Mouse (Mus musculus) embryonic facial prominence, embryonic 10.5 days (tissue): ENCODE measurements at regions not wholly inside any gene's neighbourhood (a gene's known extent, or its start where the extent isn't known, plus 50 kb on each side); places are given as distances from the start of the nearest gene placed in this dataset.
"Not testable (repeated sequence)": the region's sequence is repeated elsewhere in the genome, so short reads cannot be mapped to it uniquely, and the experiment has no call there.

Source experiments
- DNase-seq: peaks from one replicate; pipeline ENCODE4 v3.0.0-alpha.2; 2017; ENCODE audit warnings: low spot score
- H3K27ac ChIP-seq: fragments of 300-500 bp; sonication (generic); replicated peaks from 2 replicates; pipeline ENCODE4 v1.5.1; 2016; ENCODE audit warnings: mild to moderate bottlenecking
- H3K27me3 ChIP-seq: fragments of 300-500 bp; sonication (generic); replicated peaks from 2 replicates; pipeline ENCODE4 v1.6.1; 2016; ENCODE audit warnings: low read depth, mild to moderate bottlenecking; ENCODE audit not compliant: poor library complexity, severe bottlenecking
- H3K36me3 ChIP-seq: fragments of 300-500 bp; sonication (generic); replicated peaks from 2 replicates; pipeline ENCODE4 v1.6.1; 2016; ENCODE audit warnings: mild to moderate bottlenecking, moderate library complexity
- H3K4me1 ChIP-seq: fragments of 300-500 bp; sonication (generic); 2 replicates; pipeline ENCODE4 v1.6.1; 2016
- H3K4me3 ChIP-seq: fragments of 300-500 bp; sonication (generic); 2 replicates; pipeline ENCODE4 v1.5.1; 2016; ENCODE audit warnings: mild to moderate bottlenecking, moderate library complexity
- H3K9me3 ChIP-seq: fragments of 300-500 bp; sonication (generic); 2 replicates; pipeline ENCODE4 v1.6.1; 2016; ENCODE audit warnings: mild to moderate bottlenecking
- WGBS: fragments of 180-500 bp; shearing (Covaris S2); methylation state at CpG from one replicate; pipeline ENCODE4 v1.1.7; 2016; 5-methylcytosine and 5-hydroxymethylcytosine counted together

GRCm38 (mm10) chr12:113701841-113702240 is 158.1 kb downstream of the Adam6a start:
- H3K9me3 ChIP-seq, DNase-seq, H3K27ac ChIP-seq, H3K4me3 ChIP-seq, H3K27me3 ChIP-seq, H3K4me1 ChIP-seq, H3K36me3 ChIP-seq: not testable (repeated sequence)
- WGBS = 63% methylated on average over 5 of the region's 5 CpGs

- H3K36me3 ChIP-seq, H3K27me3 ChIP-seq, DNase-seq, H3K4me3 ChIP-seq, H3K4me1 ChIP-seq, H3K27ac ChIP-seq: not testable (repeated sequence)
- 4% methylated on average over 1 of the region's 1 CpGs for WGBS
- H3K9me3 ChIP-seq = peaks cover 38% of the 10 kb centered on the region
These were observed 172.7 kb downstream of the Adam6a start for GRCm38 (mm10) chr12:113716406-113716805.

GRCm38 (mm10) chr12:113735847-113736246 is 192.1 kb downstream of the Adam6a start:
- H3K9me3 ChIP-seq = peaks cover 33% of the 10 kb centered on the region; the same call in 1 of the 2 replicates
- H3K27me3 ChIP-seq = no peaks in the 10 kb centered on the region
- no peak overlapping the region for H3K4me3 ChIP-seq
- no peak overlapping the region for H3K27ac ChIP-seq
- DNase-seq = no peak
- 64% methylated on average over 4 of the region's 4 CpGs for WGBS
- no peaks in the 10 kb centered on the region for H3K4me1 ChIP-seq
- H3K36me3 ChIP-seq = no peaks in the 10 kb centered on the region

GRCm38 (mm10) chr12:113746277-113746676 is 202.6 kb downstream of the Adam6a start:
- WGBS = 64% methylated on average over 1 of the region's 1 CpGs
- no peak for DNase-seq

GRCm38 (mm10) chr12:113747987-113748386 is 204.3 kb downstream of the Adam6a start:
- Histone ChIP-seq H3K4me3 (no peak overlapping the region), H3K9me3 (peaks cover 27% of the 10 kb centered on the region), H3K36me3 (no peaks in the 10 kb centered on the region), H3K4me1 (no peaks in the 10 kb centered on the region), H3K27ac (no peak overlapping the region), H3K27me3 (no peaks in the 10 kb centered on the region)
- no peak for DNase-seq

More at GRCm38 (mm10) chr12:113746277-113746676, 202.6 kb downstream of the Adam6a start:
- Histone ChIP-seq H3K27me3 (no peaks in the 10 kb centered on the region), H3K4me1 (no peaks in the 10 kb centered on the region), H3K27ac (no peak overlapping the region), H3K36me3 (no peaks in the 10 kb centered on the region), H3K9me3 (peaks cover 24% of the 10 kb centered on the region), H3K4me3 (no peak overlapping the region)

GRCm38 (mm10) chr12:113769587-113769986 is 225.9 kb downstream of the Adam6a start:
- DNase-seq = no peak
- 57% methylated on average over 1 of the region's 1 CpGs for WGBS
- Histone ChIP-seq H3K4me3 (no peak overlapping the region), H3K4me1 (no peaks in the 10 kb centered on the region), H3K27me3 (no peaks in the 10 kb centered on the region), H3K9me3 (peaks cover 33% of the 10 kb centered on the region), H3K27ac (no peak overlapping the region), H3K36me3 (no peaks in the 10 kb centered on the region)

- not testable (repeated sequence) for H3K4me1 ChIP-seq, H3K36me3 ChIP-seq, H3K4me3 ChIP-seq, H3K27ac ChIP-seq, H3K27me3 ChIP-seq
- 3% methylated on average over 1 of the region's 1 CpGs for WGBS
- DNase-seq = peak; percentile 10
- peaks cover 26% of the 10 kb centered on the region for H3K9me3 ChIP-seq
These were observed 252.2 kb downstream of the Adam6a start for GRCm38 (mm10) chr12:113795876-113796275.

- Histone ChIP-seq H3K27ac (no peak overlapping the region), H3K27me3 (no peaks in the 10 kb centered on the region), H3K4me3 (no peak overlapping the region), H3K4me1 (no peaks in the 10 kb centered on the region), H3K36me3 (no peaks in the 10 kb centered on the region), H3K9me3 (peaks cover 35% of the 10 kb centered on the region)
- WGBS = 62% methylated on average over 5 of the region's 5 CpGs
- DNase-seq = no peak
These were observed 282.7 kb downstream of the Adam6a start for GRCm38 (mm10) chr12:113826377-113826776.

- H3K27me3 ChIP-seq = no peaks in the 10 kb centered on the region
- H3K4me3 ChIP-seq = no peak overlapping the region
- H3K27ac ChIP-seq = no peak overlapping the region
- 50% methylated on average over 4 of the region's 4 CpGs for WGBS
- DNase-seq = peak; percentile 13
- peaks cover 44% of the 10 kb centered on the region for H3K9me3 ChIP-seq
- no peaks in the 10 kb centered on the region for H3K36me3 ChIP-seq
- H3K4me1 ChIP-seq = no peaks in the 10 kb centered on the region
These were observed 315.2 kb downstream of the Adam6a start for GRCm38 (mm10) chr12:113858893-113859292.

GRCm38 (mm10) chr12:113878826-113879225 is 335.1 kb downstream of the Adam6a start:
- Histone ChIP-seq H3K36me3 (no peaks in the 10 kb centered on the region), H3K4me1 (no peaks in the 10 kb centered on the region), H3K27ac (no peak overlapping the region), H3K9me3 (peaks cover 22% of the 10 kb centered on the region), H3K4me3 (no peak overlapping the region), H3K27me3 (no peaks in the 10 kb centered on the region)
- WGBS = 28% methylated on average over 2 of the region's 2 CpGs
- peak; percentile 11 for DNase-seq

- WGBS = 41% methylated on average over 4 of the region's 4 CpGs
- Histone ChIP-seq H3K9me3 (peaks cover 16% of the 10 kb centered on the region), H3K27me3 (no peaks in the 10 kb centered on the region), H3K36me3 (no peaks in the 10 kb centered on the region), H3K27ac (no peak overlapping the region), H3K4me1 (no peaks in the 10 kb centered on the region), H3K4me3 (no peak overlapping the region)
- no peak for DNase-seq
These were observed 352.4 kb downstream of the Adam6a start for GRCm38 (mm10) chr12:113896152-113896551.

- Histone ChIP-seq H3K27me3 (no peaks in the 10 kb centered on the region), H3K27ac (no peak overlapping the region), H3K4me3 (no peak overlapping the region), H3K36me3 (no peaks in the 10 kb centered on the region), H3K9me3 (peaks cover 27% of the 10 kb centered on the region; the same call in 1 of the 2 replicates), H3K4me1 (no peaks in the 10 kb centered on the region)
- no peak for DNase-seq
These were observed 362.8 kb downstream of the Adam6a start for GRCm38 (mm10) chr12:113906459-113906858.

GRCm38 (mm10) chr12:113907751-113908150 is 364.0 kb downstream of the Adam6a start:
- Histone ChIP-seq H3K4me3 (no peak overlapping the region), H3K27ac (no peak overlapping the region), H3K27me3 (no peaks in the 10 kb centered on the region), H3K36me3 (no peaks in the 10 kb centered on the region), H3K9me3 (peaks cover 25% of the 10 kb centered on the region; the same call in 1 of the 2 replicates), H3K4me1 (no peaks in the 10 kb centered on the region)
- 84% methylated on average over 1 of the region's 1 CpGs for WGBS
- DNase-seq = no peak

- no peaks in the 10 kb centered on the region for H3K27me3 ChIP-seq
- H3K9me3 ChIP-seq = peaks cover 24% of the 10 kb centered on the region; the same call in 1 of the 2 replicates
- H3K4me1 ChIP-seq = no peaks in the 10 kb centered on the region
- no peak for DNase-seq
- WGBS = 35% methylated on average over 3 of the region's 3 CpGs
- no peak overlapping the region for H3K27ac ChIP-seq
- H3K36me3 ChIP-seq = no peaks in the 10 kb centered on the region
- H3K4me3 ChIP-seq = no peak overlapping the region
These were observed 368.1 kb downstream of the Adam6a start for GRCm38 (mm10) chr12:113911770-113912169.
